Mouse (Mus musculus): ENCODE measurements around the gene Gchfr. TPM values are rescaled to one million over a fixed set of nuclear protein-coding genes. Genes with fewer than 3 reads are reported as not detected.

Gchfr gene
- total RNA-seq, 2 experiments from 2014 or later: 25.9 to 43.2 TPM

Other genes with a start within 250 kb of the Gchfr start
- gene Chst14, start 241.3 kb upstream of the Gchfr start, total RNA-seq (2021): 10 to 100 TPM; 11.2 to 15.0 TPM
- 10 to 100 TPM; 17.7 TPM for gene Ccdc32, start 138.4 kb upstream of the Gchfr start, total RNA-seq (2021)
- 1 to 10 TPM; 5.0 to 5.6 TPM for gene Rpusd2, start 133.0 kb upstream of the Gchfr start, total RNA-seq (2021)
- 1 to 10 TPM; 7.5 to 9.8 TPM for gene Knl1, start 120.7 kb upstream of the Gchfr start, total RNA-seq (2021)
- 1 to 10 TPM; 9.1 to 9.3 TPM for gene Rad51, start 55.0 kb upstream of the Gchfr start, total RNA-seq (2021)
- 10 to 100 TPM; 77.3 to 78.7 TPM for gene Rmdn3, start 10.7 kb upstream of the Gchfr start, total RNA-seq (2021)
- under 1 TPM; 0.15 to 0.24 TPM for gene Gm14137, start 6.7 kb downstream of the Gchfr start, total RNA-seq (2021)
- gene Zfyve19, start 40.8 kb downstream of the Gchfr start, total RNA-seq (2021): 10 to 100 TPM; 25.1 to 33.8 TPM
- 10 to 100 TPM; 11.9 to 17.4 TPM for gene Dnajc17, start 41.0 kb downstream of the Gchfr start, total RNA-seq (2021)
- gene Ppp1r14d, start 62.1 kb downstream of the Gchfr start, total RNA-seq (2021): not detected
- 1 to 10 TPM; 4.2 to 4.7 TPM for gene Spint1, start 69.6 kb downstream of the Gchfr start, total RNA-seq (2021)
- gene Rhov, start 103.5 kb downstream of the Gchfr start, total RNA-seq (2021): under 1 TPM; 0.27 to 0.36 TPM
- gene Vps18, start 121.0 kb downstream of the Gchfr start, total RNA-seq (2021): 10 to 100 TPM; 16.0 to 17.7 TPM
- 10 to 100 TPM; 16.4 to 18.4 TPM for gene Dll4, start 158.0 kb downstream of the Gchfr start, total RNA-seq (2021)
- 1 to 10 TPM; 2.4 to 5.8 TPM for gene Chac1, start 183.5 kb downstream of the Gchfr start, total RNA-seq (2021)

All from adrenal gland, postnatal 10 days (tissue).